Comparison of ENCODE assay signal across 8 mouse cellular contexts in the genomic region with DNA sequence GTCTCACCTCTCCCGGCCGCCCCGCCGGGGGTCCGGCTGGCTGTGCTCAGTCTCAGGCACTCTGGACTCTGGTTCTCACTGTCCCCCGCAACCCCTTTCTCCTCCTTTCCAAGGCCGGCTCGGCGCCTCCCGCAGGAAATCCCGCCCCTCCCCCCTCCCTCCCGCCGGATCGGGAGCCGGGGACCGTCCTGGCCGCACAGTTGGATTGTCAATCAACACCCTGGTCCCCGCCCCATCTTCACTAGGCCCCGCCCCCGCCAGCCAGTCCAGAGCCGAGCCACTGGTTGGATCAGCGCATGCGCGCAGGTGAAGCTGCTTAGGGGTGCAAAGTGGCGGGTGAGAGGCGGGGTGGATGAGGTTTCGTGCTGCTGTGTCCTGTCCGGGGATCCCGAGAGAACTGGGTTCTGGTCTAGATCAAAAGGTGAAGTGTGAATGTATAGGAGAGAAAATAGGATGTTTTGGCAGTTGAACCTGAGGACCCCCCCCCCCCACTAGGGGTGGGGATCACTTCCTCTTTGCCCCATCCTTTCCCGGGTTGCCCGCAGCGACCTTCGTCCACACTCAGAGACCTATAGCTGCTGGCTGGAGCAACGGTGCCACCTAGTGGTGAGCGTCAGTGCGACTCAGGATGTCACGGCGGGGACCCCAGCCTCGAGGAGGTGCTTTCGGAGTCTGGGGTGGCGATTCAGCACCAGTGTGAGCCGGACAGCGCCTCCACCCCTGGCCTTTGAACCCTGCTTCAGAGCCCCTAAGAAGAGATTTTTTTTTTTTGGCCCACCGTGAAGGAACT. TPM values are rescaled to one million over a fixed set of nuclear protein-coding genes. Genes with fewer than 3 reads are reported as not detected.
DNase-seq lines count a peak whose midpoint lies in the region; ATAC-seq lines count a peak whose summit lies in the region.

A gene (minus strand): TSS at position 133 of the 790 bp plus-strand sequence.

- under 1% methylated on average over 41 of the region's 44 CpGs for WGBS in heart, embryonic 13.5 days
- under 1% methylated on average over 44 of the region's 44 CpGs for WGBS in liver, embryonic 12.5 days (ENCODE audit: insufficient replicate concordance)
- WGBS in stomach, embryonic 15.5 days: under 1% methylated on average over 43 of the region's 44 CpGs

- peak; percentile 94 for DNase-seq in CD4-positive helper T cell, adult 2 months (ENCODE audit: low read depth, low spot score)
- DNase-seq in brain, embryonic 18.5 days (ENCODE audit: low read depth, low spot score): peak; percentile 78
- DNase-seq in kidney, postnatal 10 days: peak; percentile 99
- peak; percentile 87 to 94 for DNase-seq in natural killer cell, adult 2 months (ENCODE audit: low spot score in 2 of 2)

- H3K4me2 ChIP-seq in heart, embryonic 13.5 days: peak within 1 kb of the TSS; percentile 92
- peak within 1 kb of the TSS; percentile 99 for H3K4me2 ChIP-seq in liver, embryonic 12.5 days
- H3K4me2 ChIP-seq in stomach, embryonic 15.5 days: peak within 1 kb of the TSS; percentile 90

- H3K9me3 ChIP-seq in heart, embryonic 13.5 days: no peaks in the 10 kb centered on the region
- no peaks in the 10 kb centered on the region for H3K9me3 ChIP-seq in liver, embryonic 12.5 days (replicated peaks)
- H3K9me3 ChIP-seq in stomach, embryonic 15.5 days: no peaks in the 10 kb centered on the region

- H3K9ac ChIP-seq in heart, embryonic 13.5 days: peak within 1 kb of the TSS; percentile 97
- peak within 1 kb of the TSS; percentile 90 for H3K9ac ChIP-seq in liver, embryonic 12.5 days
- H3K9ac ChIP-seq in stomach, embryonic 15.5 days: peak within 1 kb of the TSS; percentile 83

- H3K36me3 ChIP-seq in heart, embryonic 13.5 days: peaks cover 46% of the 10 kb centered on the region
- peaks cover 44% of the 10 kb centered on the region for H3K36me3 ChIP-seq in liver, embryonic 12.5 days
- H3K36me3 ChIP-seq in stomach, embryonic 15.5 days: 0 out of 2 replicates have a peak, but pooled peaks cover 14% of the 10 kb centered on the region

- H3K4me1 ChIP-seq in heart, embryonic 13.5 days: peaks cover 59% of the 10 kb centered on the region
- peaks cover 65% of the 10 kb centered on the region for H3K4me1 ChIP-seq in liver, embryonic 12.5 days
- H3K4me1 ChIP-seq in stomach, embryonic 15.5 days: peaks cover 54% of the 10 kb centered on the region

- peak; percentile 81 for ATAC-seq in erythroid progenitor cell, adult 5-6 weeks (replicated peaks; ENCODE audit: low FRiP score, poor library complexity, severe bottlenecking)
- peak; percentile 78 for ATAC-seq in heart, embryonic 13.5 days (ENCODE audit: extremely low read depth, insufficient number of reproducible peaks, low FRiP score, low TSS enrichment)
- peak; percentile 90 for ATAC-seq in liver, embryonic 12.5 days
- peak; percentile 88 for ATAC-seq in stomach, embryonic 15.5 days (ENCODE audit: insufficient read depth, low FRiP score, low read depth)

- no peaks in the 10 kb centered on the region for H3K27me3 ChIP-seq in heart, embryonic 13.5 days (replicated peaks)
- H3K27me3 ChIP-seq in liver, embryonic 12.5 days (replicated peaks): no peaks in the 10 kb centered on the region
- no peaks in the 10 kb centered on the region for H3K27me3 ChIP-seq in stomach, embryonic 15.5 days (replicated peaks)

- peak within 1 kb of the TSS; percentile 96 for H3K27ac ChIP-seq in heart, embryonic 13.5 days (replicated peaks)
- H3K27ac ChIP-seq in liver, embryonic 12.5 days: peak within 1 kb of the TSS; percentile 82
- peak within 1 kb of the TSS; percentile 86 for H3K27ac ChIP-seq in stomach, embryonic 15.5 days

- H3K4me3 ChIP-seq in heart, embryonic 13.5 days: peak within 1 kb of the TSS; percentile 93
- H3K4me3 ChIP-seq in liver, embryonic 12.5 days: peak within 1 kb of the TSS; percentile 93
- peak within 1 kb of the TSS; percentile 81 for H3K4me3 ChIP-seq in stomach, embryonic 15.5 days (replicated peaks)

RNA-seq across cellular contexts. Expression of the gene that starts here (rescaled TPM):
- 6.7 and 13.0 TPM in 2 replicates for total RNA-seq in erythroid progenitor cell, adult 5-6 weeks (2015; ENCODE audit: low replicate concordance)
- total RNA-seq in erythroid progenitor cell, adult 5-6 weeks (2017; ENCODE audit: low replicate concordance): 5.6 and 6.0 TPM in 2 replicates
- 20.0 and 20.1 TPM in 2 replicates for polyA plus RNA-seq in heart, embryonic 13.5 days (2015; fragmentation: Nextera tagmentation; extraction: Ambion mirVana)
- polyA plus RNA-seq in liver, embryonic 12.5 days (2016; fragmentation: Nextera tagmentation; extraction: Ambion mirVana): 8.3 and 9.2 TPM in 2 replicates
- polyA plus RNA-seq in stomach, embryonic 15.5 days (2015; fragmentation: Nextera tagmentation; extraction: Ambion mirVana): 11.7 and 13.1 TPM in 2 replicates

Comparison
In these comparisons a context has a peak if more than half of its experiments do, and no peak if none do; other contexts are left out.
1. Peak in every context shown above with its lines: DNase-seq, ATAC-seq, H3K4me3 ChIP-seq and H3K27ac ChIP-seq.